ENCODE assay signal across 8 mouse cellular contexts in the genomic region with DNA sequence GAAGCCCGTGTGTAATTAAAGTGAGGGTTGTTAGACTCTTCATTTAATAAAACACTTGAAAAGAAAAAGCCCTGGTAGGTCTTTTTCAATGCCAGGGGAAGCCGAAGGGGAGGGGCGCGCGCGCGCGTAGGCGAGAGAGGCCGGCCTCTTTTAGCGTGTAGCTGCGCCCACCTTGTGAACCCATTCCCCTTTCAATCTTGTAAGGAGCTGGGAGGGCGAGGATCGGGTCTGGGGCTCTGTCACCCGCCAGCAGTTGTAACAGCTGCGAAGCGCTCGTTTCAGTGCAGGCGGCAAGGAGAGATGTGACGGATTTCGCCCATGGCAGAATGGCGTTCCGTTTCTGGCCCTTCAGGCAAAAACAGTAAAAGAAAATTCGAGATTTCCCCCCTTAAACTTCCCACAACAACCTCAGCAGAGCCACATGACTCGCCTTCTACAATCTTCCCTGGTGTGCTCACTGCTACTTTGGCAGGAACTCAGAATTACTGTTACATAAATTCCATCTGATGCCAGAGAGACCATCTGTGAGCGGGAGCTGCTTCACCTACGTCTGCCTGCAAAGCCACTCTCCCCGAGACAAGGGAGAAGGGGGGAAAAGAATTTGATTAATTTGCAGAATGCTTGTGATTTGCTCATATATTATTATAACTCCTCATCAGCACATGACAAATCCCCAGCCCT.
DNase-seq lines count a peak whose midpoint lies in the region; ATAC-seq and TF ChIP-seq lines count a peak whose summit lies in the region.

No protein-coding gene starts in this region.

- H3K9me3 ChIP-seq in forebrain, postnatal 0 days (ENCODE audit: low read length): no peaks in the 10 kb centered on the region
- no peaks in the 10 kb centered on the region for H3K9me3 ChIP-seq in intestine, postnatal 0 days (ENCODE audit: control insufficient read depth)
- no peaks in the 10 kb centered on the region for H3K9me3 ChIP-seq in stomach, embryonic 15.5 days

- no peaks in the 10 kb centered on the region for H3K36me3 ChIP-seq in forebrain, postnatal 0 days (ENCODE audit: insufficient read depth)
- no peaks in the 10 kb centered on the region for H3K36me3 ChIP-seq in intestine, postnatal 0 days (ENCODE audit: control insufficient read depth, insufficient read depth)
- no peaks in the 10 kb centered on the region for H3K36me3 ChIP-seq in stomach, embryonic 15.5 days

- 3% methylated on average over 28 of the region's 28 CpGs for WGBS in forebrain, postnatal 0 days
- WGBS in intestine, postnatal 0 days: 10% methylated on average over 28 of the region's 28 CpGs
- 8% methylated on average over 28 of the region's 28 CpGs for WGBS in stomach, embryonic 15.5 days

- peak; percentile 85 for ATAC-seq in forebrain, postnatal 0 days
- ATAC-seq in intestine, postnatal 0 days: no peak
- ATAC-seq in stomach, embryonic 15.5 days (ENCODE audit: insufficient read depth, low FRiP score, low read depth): no peak

- peak overlapping the region; percentile 38 for H3K4me3 ChIP-seq in forebrain, postnatal 0 days (ENCODE audit: low read depth, low read length)
- H3K4me3 ChIP-seq in intestine, postnatal 0 days (ENCODE audit: low read depth, low read length): peak overlapping the region; percentile 29
- peak overlapping the region; percentile 32 for H3K4me3 ChIP-seq in stomach, embryonic 15.5 days (replicated peaks)

- peak; percentile 86 for DNase-seq in Muller cell, postnatal 12 days (ENCODE audit: inconsistent ontology term)
- peak; percentile 95 for DNase-seq in cerebellum, adult 11-12 months
- DNase-seq in forebrain, postnatal 0 days: peak; percentile 88
- peak; percentile 21 for DNase-seq in lung, postnatal 36 days
- DNase-seq in ovary, postnatal 36 days (ENCODE audit: low spot score): no peak
- DNase-seq in MN1 (ENCODE audit: low spot score): no peak

- peak overlapping the region; percentile 81 for H3K27ac ChIP-seq in forebrain, postnatal 0 days (ENCODE audit: low read depth, low read length)
- H3K27ac ChIP-seq in intestine, postnatal 0 days (ENCODE audit: low read depth, low read length): no peak overlapping the region
- H3K27ac ChIP-seq in stomach, embryonic 15.5 days: no peak overlapping the region

- H3K4me1 ChIP-seq in forebrain, postnatal 0 days (ENCODE audit: insufficient read depth): peaks cover 10% of the 10 kb centered on the region; the same call in 1 of the 2 replicates
- no peaks in the 10 kb centered on the region for H3K4me1 ChIP-seq in intestine, postnatal 0 days (replicated peaks; ENCODE audit: control insufficient read depth, insufficient read depth, low read length)
- peaks cover 9% of the 10 kb centered on the region for H3K4me1 ChIP-seq in stomach, embryonic 15.5 days

- no peaks in the 10 kb centered on the region for H3K27me3 ChIP-seq in forebrain, postnatal 0 days (ENCODE audit: insufficient read depth, low read length)
- no peaks in the 10 kb centered on the region; the same call in 1 of the 2 replicates for H3K27me3 ChIP-seq in intestine, postnatal 0 days (replicated peaks; ENCODE audit: control insufficient read depth, insufficient read depth, low read length)
- H3K27me3 ChIP-seq in stomach, embryonic 15.5 days (replicated peaks): no peaks in the 10 kb centered on the region

- peak overlapping the region; percentile 87 for H3K4me2 ChIP-seq in forebrain, postnatal 0 days (ENCODE audit: low read depth)
- H3K4me2 ChIP-seq in intestine, postnatal 0 days (replicated peaks; ENCODE audit: low read depth): peak overlapping the region; percentile 65
- peak overlapping the region; percentile 78 for H3K4me2 ChIP-seq in stomach, embryonic 15.5 days

- peak overlapping the region; percentile 42 for H3K9ac ChIP-seq in forebrain, postnatal 0 days
- H3K9ac ChIP-seq in intestine, postnatal 0 days (ENCODE audit: low read depth, low read length): no peak overlapping the region
- no peak overlapping the region for H3K9ac ChIP-seq in stomach, embryonic 15.5 days

- no peak for TF ChIP-seq CTCF in forebrain, postnatal 0 days (IDR thresholded peaks at IDR 0.05; ENCODE audit: low read depth)
- no peak for TF ChIP-seq CTCF in intestine, postnatal 0 days (IDR thresholded peaks at IDR 0.05; ENCODE audit: low read depth)

Comparison
In these comparisons a context has a peak if more than half of its experiments do, and no peak if none do; other contexts are left out.
1. DNase-seq: peak in Muller cell, postnatal 12 days (single experiment), cerebellum, adult 11-12 months (single experiment), forebrain, postnatal 0 days (single experiment) and lung, postnatal 36 days (single experiment); none in ovary, postnatal 36 days (single experiment) and MN1 (single experiment).
2. Peak in every context shown above with its lines, with median percentiles within 50 percentile points of each other: H3K4me2 ChIP-seq and H3K4me3 ChIP-seq.